Mouse (Mus musculus): ENCODE measurements around the gene Mad2l1bp. TPM values are rescaled to one million over a fixed set of nuclear protein-coding genes. Genes with fewer than 3 reads are reported as not detected.

Gene Mad2l1bp
- polyA plus RNA-seq, 1 experiment from 2014 or later: 36.0 TPM

- Histone ChIP-seq H3K4me2 (ENCODE audit: low read depth) (peak overlapping the region; percentile 61), H3K27ac (ENCODE audit: low read depth, low read length) (no peak overlapping the region; the same call in 1 of the 2 replicates), H3K27me3 (ENCODE audit: control insufficient read depth, insufficient read depth, low read length) (no peaks in the 10 kb centered on the region), H3K4me3 (ENCODE audit: low read depth, low read length) (peak overlapping the region; percentile 60), H3K4me1 (ENCODE audit: control insufficient read depth, insufficient read depth, low read length) (peaks cover 9% of the 10 kb centered on the region), H3K9ac (ENCODE audit: low read length) (peak overlapping the region; percentile 77), H3K36me3 (ENCODE audit: control insufficient read depth, insufficient read depth, low read length) (peaks cover 2% of the 10 kb centered on the region), H3K9me3 (ENCODE audit: control insufficient read depth, low read length) (no peaks in the 10 kb centered on the region)
- ATAC-seq (ENCODE audit: insufficient read depth, low FRiP score, low TSS enrichment) (peak; percentile 28), DNase-seq (ENCODE audit: low spot score) (peak; percentile 63)
- 0% methylated on average over 19 of the region's 19 CpGs for WGBS
Measured at GRCm38 (mm10) chr17:46161179-46161578, 7.8 kb upstream of the Mad2l1bp start.

DNA sequence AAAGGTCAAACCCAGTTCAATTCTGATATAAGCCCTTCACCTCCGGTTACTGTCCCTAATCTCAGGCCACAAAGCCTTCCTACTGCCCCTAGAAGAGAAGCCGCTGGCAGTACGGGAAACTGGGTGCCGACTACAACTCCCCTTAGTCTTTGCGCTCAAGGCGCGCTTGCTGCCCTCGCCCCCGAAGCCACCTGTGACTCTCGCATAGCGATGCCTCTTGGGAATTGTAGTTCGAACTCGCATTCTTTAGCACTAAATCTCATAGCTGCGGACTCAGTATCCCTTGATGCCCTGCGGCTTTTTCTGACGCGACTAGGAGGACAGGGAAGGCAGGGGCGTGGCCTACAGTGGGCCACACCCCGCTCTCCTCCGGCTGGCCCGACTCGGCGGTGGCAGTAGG is 7.3 kb upstream of the Mad2l1bp start, which contains the start of gene Gtpbp2:
Gtpbp2 (plus strand) TSS at position 347 of the 400 bp plus-strand sequence.
- H3K4me3 ChIP-seq (ENCODE audit: low read depth, low read length): peak within 1 kb of the TSS; percentile 60
- H3K36me3 ChIP-seq (ENCODE audit: control insufficient read depth, insufficient read depth, low read length): peaks cover 2% of the 10 kb centered on the region
- under 1% methylated on average over 23 of the region's 23 CpGs for WGBS
- peak; percentile 97 for DNase-seq (ENCODE audit: low spot score)
- peak within 1 kb of the TSS; percentile 47 for H3K27ac ChIP-seq (ENCODE audit: low read depth, low read length)
- ATAC-seq (ENCODE audit: insufficient read depth, low FRiP score, low TSS enrichment): peak; percentile 93
- H3K9ac ChIP-seq (ENCODE audit: low read length): peak within 1 kb of the TSS; percentile 77
- H3K4me1 ChIP-seq (ENCODE audit: control insufficient read depth, insufficient read depth, low read length): peaks cover 9% of the 10 kb centered on the region
- H3K27me3 ChIP-seq (ENCODE audit: control insufficient read depth, insufficient read depth, low read length): no peaks in the 10 kb centered on the region
- H3K9me3 ChIP-seq (ENCODE audit: control insufficient read depth, low read length): no peaks in the 10 kb centered on the region
- peak within 1 kb of the TSS; percentile 63 for H3K4me2 ChIP-seq (ENCODE audit: low read depth)

- Histone ChIP-seq H3K27me3 (ENCODE audit: control insufficient read depth, insufficient read depth, low read length) (no peaks in the 10 kb centered on the region), H3K4me2 (ENCODE audit: low read depth) (peak overlapping the region; percentile 63), H3K9me3 (ENCODE audit: control insufficient read depth, low read length) (no peaks in the 10 kb centered on the region), H3K4me1 (ENCODE audit: control insufficient read depth, insufficient read depth, low read length) (peaks cover 9% of the 10 kb centered on the region), H3K4me3 (ENCODE audit: low read depth, low read length) (peak overlapping the region; percentile 60), H3K27ac (ENCODE audit: low read depth, low read length) (peak overlapping the region; percentile 47), H3K9ac (ENCODE audit: low read length) (peak overlapping the region; percentile 40), H3K36me3 (ENCODE audit: control insufficient read depth, insufficient read depth, low read length) (no peaks in the 10 kb centered on the region; the same call in 1 of the 2 replicates)
- DNase-seq (ENCODE audit: low spot score): peak; percentile 89
- WGBS: under 1% methylated on average over 16 of the region's 16 CpGs
- peak; percentile 72 for ATAC-seq (ENCODE audit: insufficient read depth, low FRiP score, low TSS enrichment)
Measured at GRCm38 (mm10) chr17:46160090-46160662, 6.8 kb upstream of the Mad2l1bp start.

DNA sequence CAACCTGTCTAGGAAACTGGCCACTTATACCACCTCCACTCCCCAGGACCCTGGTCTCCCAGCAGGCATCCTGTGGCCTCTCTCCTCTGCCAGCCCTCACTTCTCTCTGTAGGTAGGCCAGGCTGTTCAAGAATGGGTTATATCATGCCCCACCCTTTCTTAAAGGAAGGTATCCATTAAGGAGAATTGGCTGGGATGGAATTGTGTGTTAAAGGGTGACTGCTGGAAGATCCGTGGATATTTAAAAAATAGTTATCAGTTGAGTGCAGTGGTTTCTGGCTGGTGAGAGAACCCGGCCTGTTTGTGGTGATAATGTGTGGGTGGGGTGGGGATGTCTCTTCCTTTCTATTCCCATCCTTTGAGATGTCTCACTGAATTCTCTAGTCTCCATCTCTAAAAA is 5.9 kb upstream of the Mad2l1bp start:
- H3K4me2 ChIP-seq (ENCODE audit: low read depth): no peak overlapping the region
- no peak overlapping the region for H3K27ac ChIP-seq (ENCODE audit: low read depth, low read length)
- no peaks in the 10 kb centered on the region for H3K9me3 ChIP-seq (ENCODE audit: control insufficient read depth, low read length)
- ATAC-seq (ENCODE audit: insufficient read depth, low FRiP score, low TSS enrichment) (no peak), DNase-seq (ENCODE audit: low spot score) (no peak)
- peaks cover 9% of the 10 kb centered on the region for H3K4me1 ChIP-seq (ENCODE audit: control insufficient read depth, insufficient read depth, low read length)
- H3K9ac ChIP-seq (ENCODE audit: low read length): no peak overlapping the region
- no peaks in the 10 kb centered on the region; the same call in 1 of the 2 replicates for H3K36me3 ChIP-seq (ENCODE audit: control insufficient read depth, insufficient read depth, low read length)
- 70% methylated on average over 2 of the region's 2 CpGs for WGBS
- no peaks in the 10 kb centered on the region for H3K27me3 ChIP-seq (ENCODE audit: control insufficient read depth, insufficient read depth, low read length)
- no peak overlapping the region for H3K4me3 ChIP-seq (ENCODE audit: low read depth, low read length)

- no peak overlapping the region for H3K9ac ChIP-seq (ENCODE audit: low read length)
- H3K4me3 ChIP-seq (ENCODE audit: low read depth, low read length): no peak overlapping the region
- no peak overlapping the region for H3K4me2 ChIP-seq (ENCODE audit: low read depth)
- DNase-seq (ENCODE audit: low spot score) (no peak), ATAC-seq (ENCODE audit: insufficient read depth, low FRiP score, low TSS enrichment) (no peak)
- no peaks in the 10 kb centered on the region for H3K9me3 ChIP-seq (ENCODE audit: control insufficient read depth, low read length)
- H3K27me3 ChIP-seq (ENCODE audit: control insufficient read depth, insufficient read depth, low read length): no peaks in the 10 kb centered on the region
- WGBS: 87% methylated on average over 8 of the region's 8 CpGs
- H3K36me3 ChIP-seq (ENCODE audit: control insufficient read depth, insufficient read depth, low read length): no peaks in the 10 kb centered on the region
- peaks cover 11% of the 10 kb centered on the region for H3K4me1 ChIP-seq (ENCODE audit: control insufficient read depth, insufficient read depth, low read length)
- H3K27ac ChIP-seq (ENCODE audit: low read depth, low read length): no peak overlapping the region
Measured at GRCm38 (mm10) chr17:46157131-46157530, 3.8 kb upstream of the Mad2l1bp start.

DNA sequence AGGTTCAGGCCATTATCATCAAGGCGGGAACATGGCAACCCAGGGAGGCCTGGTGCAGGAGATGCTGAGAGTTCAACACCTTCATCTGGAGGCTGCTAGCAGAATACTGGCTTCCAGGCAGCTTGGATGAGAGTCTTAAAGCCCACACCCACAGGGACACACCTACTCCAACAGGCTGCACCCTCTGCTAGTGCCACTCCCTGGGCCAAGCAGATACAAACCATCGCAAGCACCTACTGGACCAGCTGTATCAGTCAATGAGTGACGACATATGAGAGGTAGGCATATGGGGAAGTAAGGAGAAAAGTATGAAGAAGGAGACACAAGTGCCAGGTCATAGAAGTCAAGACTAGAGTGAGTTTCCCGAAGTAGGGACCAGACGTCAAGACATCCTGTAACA is 3.3 kb upstream of the Mad2l1bp start:
- no peak for ATAC-seq (ENCODE audit: insufficient read depth, low FRiP score, low TSS enrichment)
- 88% methylated on average over 5 of the region's 5 CpGs for WGBS
- no peaks in the 10 kb centered on the region for H3K27me3 ChIP-seq (ENCODE audit: control insufficient read depth, insufficient read depth, low read length)
- no peak overlapping the region for H3K4me3 ChIP-seq (ENCODE audit: low read depth, low read length)
- no peak for DNase-seq (ENCODE audit: low spot score)
- peaks cover 10% of the 10 kb centered on the region for H3K4me1 ChIP-seq (ENCODE audit: control insufficient read depth, insufficient read depth, low read length)
- H3K27ac ChIP-seq (ENCODE audit: low read depth, low read length): no peak overlapping the region
- no peaks in the 10 kb centered on the region for H3K9me3 ChIP-seq (ENCODE audit: control insufficient read depth, low read length)
- H3K36me3 ChIP-seq (ENCODE audit: control insufficient read depth, insufficient read depth, low read length): no peaks in the 10 kb centered on the region
- H3K9ac ChIP-seq (ENCODE audit: low read length): no peak overlapping the region
- H3K4me2 ChIP-seq (ENCODE audit: low read depth): no peak overlapping the region

DNA sequence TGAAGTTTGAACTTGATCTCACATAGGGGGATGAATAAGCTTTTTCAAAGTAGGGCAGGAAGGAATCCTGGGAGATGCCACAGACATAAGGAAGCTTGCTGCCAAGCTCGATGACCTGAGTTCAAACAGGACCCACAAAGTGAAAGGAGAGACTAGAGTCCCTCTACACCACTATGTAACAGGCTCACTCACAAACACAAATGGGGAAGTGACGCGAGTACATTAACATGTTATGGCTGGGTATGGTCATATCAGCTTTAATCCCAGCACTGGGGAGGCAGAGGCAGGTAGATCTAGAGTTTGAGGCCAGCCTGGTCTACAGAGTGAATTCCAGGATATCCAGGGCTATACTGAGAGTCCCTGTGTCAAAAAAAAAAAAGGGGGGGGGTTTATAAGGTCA is 983 bp upstream of the Mad2l1bp start:
- Histone ChIP-seq H3K27me3 (ENCODE audit: control insufficient read depth, insufficient read depth, low read length) (no peaks in the 10 kb centered on the region), H3K36me3 (ENCODE audit: control insufficient read depth, insufficient read depth, low read length) (no peaks in the 10 kb centered on the region), H3K9me3 (ENCODE audit: control insufficient read depth, low read length) (no peaks in the 10 kb centered on the region), H3K9ac (ENCODE audit: low read length) (no peak overlapping the region), H3K4me3 (ENCODE audit: low read depth, low read length) (no peak overlapping the region), H3K4me1 (ENCODE audit: control insufficient read depth, insufficient read depth, low read length) (peaks cover 5% of the 10 kb centered on the region), H3K4me2 (ENCODE audit: low read depth) (no peak overlapping the region), H3K27ac (ENCODE audit: low read depth, low read length) (no peak overlapping the region)
- WGBS: 97% methylated on average over 3 of the region's 3 CpGs
- ATAC-seq (ENCODE audit: insufficient read depth, low FRiP score, low TSS enrichment) (no peak), DNase-seq (ENCODE audit: low spot score) (no peak)

- H3K9me3 ChIP-seq (ENCODE audit: control insufficient read depth, low read length): no peaks in the 10 kb centered on the region
- DNase-seq (ENCODE audit: low spot score) (peak; percentile 82), ATAC-seq (ENCODE audit: insufficient read depth, low FRiP score, low TSS enrichment) (peak; percentile 85)
- H3K27me3 ChIP-seq (ENCODE audit: control insufficient read depth, insufficient read depth, low read length): no peaks in the 10 kb centered on the region
- 9% methylated on average over 37 of the region's 37 CpGs for WGBS
- peak within 1 kb of the TSS; percentile 41 for H3K9ac ChIP-seq (ENCODE audit: low read length)
- peaks cover 5% of the 10 kb centered on the region; the same call in 1 of the 2 replicates for H3K36me3 ChIP-seq (ENCODE audit: control insufficient read depth, insufficient read depth, low read length)
- H3K4me2 ChIP-seq (ENCODE audit: low read depth): peak within 1 kb of the TSS; percentile 82
- peaks cover 7% of the 10 kb centered on the region; the same call in 1 of the 2 replicates for H3K4me1 ChIP-seq (ENCODE audit: control insufficient read depth, insufficient read depth, low read length)
- H3K27ac ChIP-seq (ENCODE audit: low read depth, low read length): no peak within 1 kb of the TSS
- peak within 1 kb of the TSS; percentile 46 for H3K4me3 ChIP-seq (ENCODE audit: low read depth, low read length)
Measured at GRCm38 (mm10) chr17:46143578-46144423, 9.6 kb downstream of the Mad2l1bp start, which contains the start of gene Rsph9. Gene Rsph9, minus strand, starts transcription at chr17:46144216.
